ENCODE assay signal across 8 mouse cellular contexts in genomic region chr11:114704071-114704913, GRCm38 (mm10). TPM values are rescaled to one million over a fixed set of nuclear protein-coding genes. Genes with fewer than 3 reads are reported as not detected.
A peak's percentile ranks its signal among the peaks of the same experiment; 100 is the strongest.
DNase-seq lines count a peak whose midpoint lies in the region; ATAC-seq and TF ChIP-seq lines count a peak whose summit lies in the region.

No protein-coding gene starts in this region.

- H3K79me2 ChIP-seq in heart, adult 2 months (replicated peaks; ENCODE audit: control insufficient read depth, insufficient read depth, low read length) = no peaks in the 10 kb centered on the region

- H3K36me3 ChIP-seq in heart, postnatal 0 days (replicated peaks; ENCODE audit: control insufficient read depth, insufficient read depth, low read length) = no peaks in the 10 kb centered on the region
- no peaks in the 10 kb centered on the region for H3K36me3 ChIP-seq in heart, adult 2 months (ENCODE audit: control insufficient read depth, insufficient read depth, low read length)
- H3K36me3 ChIP-seq in forebrain, embryonic 12.5 days (replicated peaks) = peaks cover 3% of the 10 kb centered on the region; the same call in 1 of the 2 replicates
- peaks cover 19% of the 10 kb centered on the region; the same call in 1 of the 2 replicates for H3K36me3 ChIP-seq in neural tube, embryonic 12.5 days

- peaks cover 8% of the 10 kb centered on the region for H3K4me1 ChIP-seq in heart, postnatal 0 days (ENCODE audit: control insufficient read depth, insufficient read depth)
- no peaks in the 10 kb centered on the region; the same call in 1 of the 2 replicates for H3K4me1 ChIP-seq in heart, adult 2 months (ENCODE audit: control insufficient read depth, insufficient read depth, low read length)
- H3K4me1 ChIP-seq in forebrain, embryonic 12.5 days = peaks cover 17% of the 10 kb centered on the region
- peaks cover 25% of the 10 kb centered on the region for H3K4me1 ChIP-seq in neural tube, embryonic 12.5 days

- no peak for TF ChIP-seq CTCF in heart, postnatal 0 days (IDR thresholded peaks at IDR 0.05; ENCODE audit: low read depth)
- no peak for TF ChIP-seq CTCF in heart, adult 2 months (IDR thresholded peaks at IDR 0.05)

- WGBS in heart, postnatal 0 days = 39% methylated on average over 22 of the region's 22 CpGs
- WGBS in heart, adult 2 months = 62% methylated on average over 22 of the region's 22 CpGs
- 40% methylated on average over 22 of the region's 22 CpGs for WGBS in forebrain, embryonic 12.5 days
- WGBS in neural tube, embryonic 12.5 days = 45% methylated on average over 22 of the region's 22 CpGs

- peak overlapping the region; percentile 37 for H3K4me2 ChIP-seq in heart, postnatal 0 days (ENCODE audit: low read depth, low read length)
- peak overlapping the region; percentile 33 for H3K4me2 ChIP-seq in forebrain, embryonic 12.5 days
- H3K4me2 ChIP-seq in neural tube, embryonic 12.5 days (replicated peaks) = peak overlapping the region; percentile 43

- H3K9me3 ChIP-seq in heart, postnatal 0 days (replicated peaks; ENCODE audit: control insufficient read depth, low read length) = no peaks in the 10 kb centered on the region
- no peaks in the 10 kb centered on the region for H3K9me3 ChIP-seq in forebrain, embryonic 12.5 days
- no peaks in the 10 kb centered on the region for H3K9me3 ChIP-seq in neural tube, embryonic 12.5 days

- no peak overlapping the region for H3K4me3 ChIP-seq in heart, postnatal 0 days (ENCODE audit: low read depth, low read length)
- H3K4me3 ChIP-seq in heart, adult 2 months = no peak overlapping the region
- H3K4me3 ChIP-seq in forebrain, embryonic 12.5 days (replicated peaks) = no peak overlapping the region
- H3K4me3 ChIP-seq in neural tube, embryonic 12.5 days = no peak overlapping the region

- no peak for DNase-seq in heart, postnatal 0 days (ENCODE audit: low spot score)
- DNase-seq in heart, adult 2 months = no peak
- DNase-seq in layer of hippocampus, adult 9-11 months = peak; percentile 89
- no peak for DNase-seq in kidney, adult 11 months
- DNase-seq in spleen, postnatal 14 days (ENCODE audit: low spot score in 2 of 2) = no peak
- no peak for DNase-seq in adrenal gland, adult 2 months

- no peaks in the 10 kb centered on the region for H3K27me3 ChIP-seq in heart, postnatal 0 days (ENCODE audit: control insufficient read depth, insufficient read depth, low read length)
- H3K27me3 ChIP-seq in heart, adult 2 months (ENCODE audit: control insufficient read depth, insufficient read depth, low read length) = no peaks in the 10 kb centered on the region
- no peaks in the 10 kb centered on the region for H3K27me3 ChIP-seq in forebrain, embryonic 12.5 days
- no peaks in the 10 kb centered on the region for H3K27me3 ChIP-seq in neural tube, embryonic 12.5 days (replicated peaks)

- H3K27ac ChIP-seq in heart, postnatal 0 days (ENCODE audit: low read depth) = no peak overlapping the region
- H3K27ac ChIP-seq in heart, adult 2 months = no peak overlapping the region
- H3K27ac ChIP-seq in forebrain, embryonic 12.5 days = peak overlapping the region; percentile 89
- peak overlapping the region; percentile 62 for H3K27ac ChIP-seq in neural tube, embryonic 12.5 days

- TF ChIP-seq POLR2A in heart, adult 2 months (IDR thresholded peaks at IDR 0.05; ENCODE audit: insufficient read depth, low read depth, low read length) = no peak

- no peak for TF ChIP-seq EP300 in heart, postnatal 0 days (IDR thresholded peaks at IDR 0.05; ENCODE audit: low read depth)
- TF ChIP-seq EP300 in heart, adult 2 months (IDR thresholded peaks at IDR 0.05; ENCODE audit: insufficient read depth, low read depth, low read length) = no peak

- intact Hi-C loops in heart, adult 2 months (cut with DNase I) = no loop called here

- peak; percentile 34; the same call in 1 of the 2 replicates for ATAC-seq in heart, postnatal 0 days (ENCODE audit: insufficient read depth, low read depth)
- ATAC-seq in forebrain, embryonic 12.5 days (ENCODE audit: low FRiP score) = peak; percentile 91
- ATAC-seq in neural tube, embryonic 12.5 days (ENCODE audit: low FRiP score, low read depth) = peak; percentile 85

- no peak overlapping the region for H3K9ac ChIP-seq in heart, postnatal 0 days (replicated peaks; ENCODE audit: low read depth, low read length)
- no peak overlapping the region for H3K9ac ChIP-seq in heart, adult 2 months (ENCODE audit: low read depth, low read length)
- H3K9ac ChIP-seq in forebrain, embryonic 12.5 days = peak overlapping the region; percentile 21; the same call in 1 of the 2 replicates
- peak overlapping the region; percentile 17; the same call in 1 of the 2 replicates for H3K9ac ChIP-seq in neural tube, embryonic 12.5 days

RNA-seq across cellular contexts. Expression of gene Dnaic2, which starts 22.9 kb away (rescaled TPM):
- not detected in 2 replicates for total RNA-seq in heart, postnatal 0 days (2014; rRNA removed; ENCODE audit: low replicate concordance)
- polyA plus RNA-seq in heart, postnatal 0 days (2015; fragmentation: Nextera tagmentation; extraction: Ambion mirVana) = 0.33 and 0.75 TPM in 2 replicates
- total RNA-seq in heart, adult 2 months (2021) = under 1 TPM; 0.16 to 0.18 TPM
- 0.44 and 1.5 TPM in 2 replicates for polyA plus RNA-seq in heart, adult 2 months (2012; rRNA removed)
- 1.9 and 2.0 TPM in 2 replicates for polyA plus RNA-seq in forebrain, embryonic 12.5 days (2016; fragmentation: Nextera tagmentation; extraction: Ambion mirVana)
- 3.0 and 4.2 TPM in 2 replicates for polyA plus RNA-seq in neural tube, embryonic 12.5 days (2016; fragmentation: Nextera tagmentation; extraction: Ambion mirVana)
- total RNA-seq in adrenal gland, adult 2 months (2021) = under 1 TPM; 0.17 to 0.58 TPM
- 0.49 and 0.85 TPM in 2 replicates for polyA plus RNA-seq in adrenal gland, adult 2 months (2012; rRNA removed)

RNA-seq across cellular contexts. Expression of gene Ttyh2, which starts 29.1 kb away (rescaled TPM):
- total RNA-seq in heart, postnatal 0 days (2014; rRNA removed; ENCODE audit: low replicate concordance) = 12.4 and 17.6 TPM in 2 replicates
- 10.5 and 11.8 TPM in 2 replicates for polyA plus RNA-seq in heart, postnatal 0 days (2015; fragmentation: Nextera tagmentation; extraction: Ambion mirVana)
- 1 to 10 TPM; 4.3 to 4.9 TPM for total RNA-seq in heart, adult 2 months (2021)
- polyA plus RNA-seq in heart, adult 2 months (2012; rRNA removed) = 6.3 and 7.5 TPM in 2 replicates
- polyA plus RNA-seq in forebrain, embryonic 12.5 days (2016; fragmentation: Nextera tagmentation; extraction: Ambion mirVana) = 11.8 and 13.0 TPM in 2 replicates
- polyA plus RNA-seq in neural tube, embryonic 12.5 days (2016; fragmentation: Nextera tagmentation; extraction: Ambion mirVana) = 21.6 and 23.8 TPM in 2 replicates
- total RNA-seq in adrenal gland, adult 2 months (2021) = 100 to 1,000 TPM in 1 of 2 experiments, 10 to 100 TPM in 1; 70.3 to 115 TPM
- 135 and 182 TPM in 2 replicates for polyA plus RNA-seq in adrenal gland, adult 2 months (2012; rRNA removed)

RNA-seq across cellular contexts. Expression of gene Rpl38, which starts 36.0 kb away (rescaled TPM):
- total RNA-seq in heart, postnatal 0 days (2014; rRNA removed; ENCODE audit: low replicate concordance) = 331 and 650 TPM in 2 replicates
- polyA plus RNA-seq in heart, postnatal 0 days (2015; fragmentation: Nextera tagmentation; extraction: Ambion mirVana) = 773 and 797 TPM in 2 replicates
- total RNA-seq in heart, adult 2 months (2021) = 100 to 1,000 TPM; 587 to 660 TPM
- 335 and 344 TPM in 2 replicates for polyA plus RNA-seq in heart, adult 2 months (2012; rRNA removed)
- 859 and 942 TPM in 2 replicates for polyA plus RNA-seq in forebrain, embryonic 12.5 days (2016; fragmentation: Nextera tagmentation; extraction: Ambion mirVana)
- 855 and 903 TPM in 2 replicates for polyA plus RNA-seq in neural tube, embryonic 12.5 days (2016; fragmentation: Nextera tagmentation; extraction: Ambion mirVana)
- total RNA-seq in adrenal gland, adult 2 months (2021) = 1,000 to 10,000 TPM; 1,183 to 1,186 TPM
- 64.3 and 68.3 TPM in 2 replicates for polyA plus RNA-seq in adrenal gland, adult 2 months (2012; rRNA removed)

Comparison
In these comparisons a context has a peak if more than half of its experiments do, and no peak if none do; other contexts are left out.
1. ATAC-seq: peak in every context shown above with its lines; median percentile 91 in forebrain, embryonic 12.5 days; 85 in neural tube, embryonic 12.5 days; 34 in heart, postnatal 0 days.
2. H3K27ac ChIP-seq: peak in forebrain, embryonic 12.5 days (single experiment) and neural tube, embryonic 12.5 days (single experiment); none in heart, postnatal 0 days (single experiment) and heart, adult 2 months (single experiment).
3. H3K9ac ChIP-seq: peak in forebrain, embryonic 12.5 days (single experiment) and neural tube, embryonic 12.5 days (single experiment); none in heart, postnatal 0 days (single experiment) and heart, adult 2 months (single experiment).
4. Peak in every context shown above with its lines, with median percentiles within 50 percentile points of each other: H3K4me2 ChIP-seq.